Mouse (Mus musculus) monocyte, adult 5-6 weeks (primary cell): Measurements from ENCODE around the gene Zfp800. TPM values are rescaled to one million over a fixed set of nuclear protein-coding genes. Genes with fewer than 3 reads are reported as not detected.

Source experiments
- ATAC-seq: fragments of 153-309, 156-312 bp; replicated peaks from 2 replicates; pipeline ENCODE4 v1.8.0; 2017; ENCODE audit warnings: mild to moderate bottlenecking; ENCODE audit not compliant: low TSS enrichment, insufficient number of reproducible peaks, severe bottlenecking, poor library complexity, low FRiP score
- total RNA-seq: library from RNA; stranded (forward); fragments of 200-1000, 200-491, 200-594 nt; gene quantifications from 3 replicates; pipeline ENCODE4 v1.2.3, GENCODE M21; 2017

Gene Zfp800
- total RNA-seq, result 56.7 to 59.9 TPM (median 59.8 TPM) in 3 replicates

DNA sequence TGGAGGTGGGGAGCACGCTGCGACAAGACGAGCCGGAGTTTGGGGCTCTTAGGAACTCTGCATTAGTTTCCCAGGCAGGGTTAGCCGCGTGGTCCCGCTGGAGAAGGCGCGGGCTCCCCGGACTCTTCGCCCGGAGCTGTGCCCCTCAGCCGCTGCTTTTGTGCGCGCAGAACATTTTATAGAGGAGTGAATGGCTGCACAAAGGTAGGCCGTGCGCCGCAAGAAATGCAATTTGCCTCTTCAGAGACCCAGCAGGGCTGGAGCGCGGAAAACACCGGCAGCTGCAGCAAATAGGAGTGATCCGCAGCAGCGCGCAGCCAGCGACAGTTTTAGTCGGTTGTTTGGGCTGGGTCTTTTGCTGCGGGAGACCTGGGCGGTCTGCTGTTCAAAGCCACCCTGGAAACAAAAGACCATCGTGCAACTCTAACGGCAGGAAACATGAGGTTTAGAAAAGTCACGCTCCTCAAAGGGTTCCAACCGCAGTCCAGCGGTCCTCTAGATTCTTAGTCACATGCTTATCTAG lies at the start of gene Zfp800:
Gene Zfp800 (minus strand): TSS at position 325 of the 523 bp plus-strand sequence.
- no peak for ATAC-seq

DNA sequence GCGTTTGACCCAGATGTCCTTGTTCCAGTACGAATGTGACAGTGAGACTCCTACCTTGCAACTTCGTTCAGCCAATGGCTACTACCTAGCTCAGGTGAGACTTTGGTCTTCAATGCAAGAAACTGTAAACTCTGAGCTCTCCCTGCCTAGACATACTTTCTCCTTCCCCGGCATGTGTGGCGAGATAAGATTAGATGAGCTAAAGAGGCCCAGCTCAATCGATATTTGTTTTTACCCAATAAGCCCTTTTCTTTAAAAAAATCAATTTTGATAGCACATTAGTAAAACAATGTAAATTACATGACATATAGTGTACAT lies 33.7 kb upstream of the Zfp800 start:
- no peak for ATAC-seq

DNA sequence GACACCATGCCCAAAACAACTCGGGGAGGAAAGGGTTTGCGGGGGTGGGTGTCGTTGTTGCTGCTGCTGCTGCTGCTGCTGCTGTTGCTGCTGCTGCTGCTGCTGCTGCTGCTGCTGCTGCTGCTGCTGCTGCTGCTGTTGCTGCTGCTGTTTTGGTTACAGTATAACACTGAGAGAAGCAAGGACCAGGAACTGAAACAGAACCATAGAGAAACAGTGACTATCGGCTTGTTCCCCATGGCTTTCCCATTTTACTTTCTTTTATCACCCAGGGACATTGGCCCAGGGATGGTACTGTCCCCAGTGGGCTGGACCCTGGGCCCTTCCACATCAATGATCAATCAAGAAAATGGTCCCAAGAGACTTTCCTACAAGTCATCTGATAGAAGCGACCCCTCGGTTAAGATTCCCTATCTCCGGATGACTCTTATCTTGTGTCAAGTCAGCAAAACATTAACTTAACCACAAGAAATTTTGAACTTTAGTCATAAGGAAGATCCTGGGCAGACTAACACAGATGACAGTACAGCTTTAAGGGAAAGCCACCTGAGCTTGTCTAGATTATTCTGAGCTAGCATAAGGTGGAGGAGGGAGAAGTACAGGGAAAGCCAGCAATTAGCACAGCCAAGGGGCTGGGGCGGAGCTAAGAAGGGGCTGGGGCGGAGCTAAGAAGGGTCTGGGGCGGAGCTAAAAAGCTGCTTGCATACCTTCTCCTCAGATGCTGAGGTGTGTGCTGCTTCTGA lies 33.2 kb upstream of the Zfp800 start:
- no peak for ATAC-seq

DNA sequence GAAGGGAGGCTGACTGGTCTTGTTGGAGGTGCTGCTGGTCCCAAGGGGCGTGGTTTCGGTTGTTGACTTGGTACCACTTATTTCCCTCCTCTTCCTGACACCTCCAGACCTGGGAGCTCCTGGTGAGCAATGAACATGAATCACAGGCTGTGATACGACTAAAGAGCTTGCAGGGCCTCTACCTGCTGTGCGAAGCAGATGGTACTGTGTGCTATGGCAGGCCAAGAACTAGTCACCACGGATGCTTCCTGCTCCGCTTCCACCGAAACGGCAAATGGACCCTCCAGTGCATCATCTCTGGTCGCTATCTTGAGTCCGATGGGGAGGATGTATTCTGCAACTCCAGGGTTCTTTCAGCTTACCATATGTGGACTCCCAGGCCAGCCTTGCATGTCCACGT lies 32.1 kb upstream of the Zfp800 start:
- ATAC-seq, result no peak

DNA sequence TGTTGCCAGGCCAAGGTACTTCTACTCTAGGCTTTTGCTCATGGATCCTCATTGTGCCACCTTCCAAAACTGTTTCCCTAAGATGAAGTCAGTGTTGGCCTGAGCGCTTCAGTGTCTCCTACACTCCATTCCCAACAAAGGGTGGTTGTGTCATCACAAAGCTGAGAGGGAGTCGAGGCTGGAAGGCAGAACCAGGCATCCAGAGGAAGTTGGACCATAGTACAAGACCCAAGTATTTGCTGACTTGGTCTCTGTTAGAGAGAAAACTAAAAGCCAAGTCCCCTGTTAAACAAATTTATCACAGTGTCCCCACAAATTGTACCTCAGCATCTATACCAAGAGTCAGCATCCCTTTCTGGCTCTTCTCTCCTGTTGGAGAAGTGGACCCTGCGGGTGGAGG lies 30.5 kb upstream of the Zfp800 start, which contains the start of gene Gcc1:
Gene Gcc1 (minus strand): TSS at position 101 of the 400 bp plus-strand sequence.
- no peak for ATAC-seq

DNA sequence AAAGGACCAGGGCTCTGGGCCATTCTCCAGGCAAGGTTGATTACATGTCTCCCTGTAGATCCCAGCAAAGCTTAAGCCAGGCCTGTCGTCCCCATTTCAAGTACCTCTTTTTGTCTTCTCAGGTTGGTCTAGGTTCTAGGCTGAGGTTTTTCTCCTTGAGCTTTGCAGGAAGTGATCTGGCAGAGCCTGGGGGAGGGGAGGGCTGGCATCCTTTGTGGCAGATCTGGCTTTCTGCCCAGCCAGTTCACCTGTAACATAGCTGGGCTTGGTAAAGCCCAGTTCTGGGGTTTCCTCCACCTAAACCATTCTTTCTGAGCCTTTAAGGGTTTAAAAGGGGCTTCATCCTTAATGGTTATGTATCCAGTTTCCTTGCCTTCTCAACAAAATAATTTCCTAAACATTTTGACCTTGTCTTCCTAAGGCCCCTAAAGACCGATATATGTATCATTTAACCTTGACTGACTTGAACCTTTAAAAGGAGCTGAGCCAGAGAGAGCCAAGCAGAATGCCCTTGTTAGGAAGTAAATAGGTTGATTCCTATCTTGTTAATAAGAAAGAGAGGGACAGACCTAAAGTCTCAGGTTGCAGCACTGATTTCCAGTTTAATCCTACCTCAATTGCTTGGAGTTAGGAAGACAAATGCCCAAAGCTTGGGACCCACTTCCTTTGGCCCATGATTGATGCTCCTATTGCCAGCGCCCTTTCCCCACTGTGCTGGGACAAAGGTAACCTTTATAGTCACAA lies 29.5 kb upstream of the Zfp800 start, which contains the start of gene Fscn3:
Gene Fscn3 (plus strand): TSS at position 694 of the 744 bp plus-strand sequence.
- ATAC-seq, result no peak

DNA sequence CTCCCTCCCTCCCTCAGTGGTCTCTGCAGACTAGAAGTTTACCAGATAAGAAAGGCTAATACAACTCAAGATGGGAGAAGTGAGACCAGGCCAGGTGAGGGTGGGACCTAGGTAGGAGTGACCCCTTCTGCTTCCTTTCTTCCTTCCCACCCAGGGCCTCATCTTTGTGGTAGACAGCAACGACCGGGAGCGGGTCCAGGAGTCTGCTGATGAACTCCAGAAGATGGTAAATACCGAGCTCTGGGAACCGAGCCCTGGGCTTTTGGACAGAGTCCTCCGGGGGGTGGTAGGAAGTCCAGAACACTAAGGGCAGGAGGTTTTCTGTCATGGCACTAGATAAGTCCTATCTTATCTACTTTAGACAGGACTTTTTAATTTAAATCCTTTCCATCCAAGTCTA lies 27.2 kb upstream of the Zfp800 start:
- no peak for ATAC-seq

DNA sequence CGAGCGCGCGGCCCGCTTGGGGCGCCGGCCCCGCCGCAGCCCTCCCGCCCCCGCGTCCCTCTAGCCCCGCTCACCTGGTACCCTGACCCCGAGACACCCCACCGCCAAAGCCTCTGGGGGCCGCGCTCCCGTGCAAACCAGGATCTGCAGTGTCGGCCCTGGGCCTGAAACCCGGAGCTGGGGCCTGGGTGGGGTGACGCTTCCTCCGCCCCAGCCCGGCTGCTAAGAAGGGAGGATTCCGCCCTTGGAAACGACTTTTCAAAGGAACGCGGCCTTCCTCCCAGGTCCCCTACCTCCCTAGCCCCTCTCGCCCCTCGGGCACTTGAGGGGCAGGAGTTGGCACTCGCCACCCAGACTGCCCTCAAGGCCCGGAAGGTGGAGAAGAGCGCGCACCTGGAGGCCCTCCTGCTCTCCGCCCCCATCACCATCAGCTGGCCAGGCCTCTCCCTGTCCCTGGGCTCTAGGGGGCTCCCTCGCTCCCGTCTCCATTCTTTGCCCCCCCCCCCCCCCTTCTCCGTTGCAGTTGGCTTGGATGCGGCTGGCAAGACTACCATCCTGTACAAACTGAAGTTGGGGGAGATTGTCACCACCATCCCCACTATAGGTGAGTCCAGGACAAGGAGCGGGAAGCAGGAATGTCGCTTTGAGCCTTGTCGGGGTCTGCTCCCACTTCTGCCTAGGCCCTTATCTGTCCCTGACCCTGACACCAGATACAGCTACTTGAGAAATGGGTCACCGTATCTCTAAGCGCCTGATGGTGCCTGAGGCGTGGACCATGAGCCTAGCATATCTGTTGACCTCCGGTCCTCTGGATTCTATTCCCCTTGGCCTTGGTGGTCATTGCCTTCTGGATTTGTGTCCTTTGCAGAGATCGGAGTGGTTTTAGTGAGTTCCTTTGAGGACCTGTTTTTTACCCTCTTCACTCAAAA lies 26.2 kb upstream of the Zfp800 start:
- no peak for ATAC-seq

DNA sequence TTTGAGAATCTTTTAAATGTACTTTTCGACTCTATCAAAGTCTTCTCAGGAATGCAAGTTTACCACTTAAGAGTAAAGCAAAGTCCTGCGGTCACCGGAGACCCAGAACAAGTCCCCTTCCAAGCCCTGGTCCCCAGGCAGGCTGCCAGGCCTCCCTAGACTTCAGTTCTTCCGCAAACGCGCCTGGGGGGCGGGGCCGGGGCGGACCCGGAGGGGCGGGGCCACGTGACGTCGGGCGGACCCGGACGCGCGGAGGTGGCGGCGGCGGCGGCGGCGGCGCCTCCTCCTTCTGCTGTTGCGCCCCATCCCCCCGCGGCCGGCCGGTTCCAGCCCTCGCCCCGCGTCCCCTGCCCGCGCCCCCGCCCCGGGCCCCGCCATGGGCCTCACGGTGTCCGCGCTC lies 25.5 kb upstream of the Zfp800 start, which contains the start of gene Arf5:
Gene Arf5 (plus strand): TSS at position 248 of the 400 bp plus-strand sequence.
- ATAC-seq, result 0 out of 2 replicates have a peak, but pooled peaks have one; percentile 16

DNA sequence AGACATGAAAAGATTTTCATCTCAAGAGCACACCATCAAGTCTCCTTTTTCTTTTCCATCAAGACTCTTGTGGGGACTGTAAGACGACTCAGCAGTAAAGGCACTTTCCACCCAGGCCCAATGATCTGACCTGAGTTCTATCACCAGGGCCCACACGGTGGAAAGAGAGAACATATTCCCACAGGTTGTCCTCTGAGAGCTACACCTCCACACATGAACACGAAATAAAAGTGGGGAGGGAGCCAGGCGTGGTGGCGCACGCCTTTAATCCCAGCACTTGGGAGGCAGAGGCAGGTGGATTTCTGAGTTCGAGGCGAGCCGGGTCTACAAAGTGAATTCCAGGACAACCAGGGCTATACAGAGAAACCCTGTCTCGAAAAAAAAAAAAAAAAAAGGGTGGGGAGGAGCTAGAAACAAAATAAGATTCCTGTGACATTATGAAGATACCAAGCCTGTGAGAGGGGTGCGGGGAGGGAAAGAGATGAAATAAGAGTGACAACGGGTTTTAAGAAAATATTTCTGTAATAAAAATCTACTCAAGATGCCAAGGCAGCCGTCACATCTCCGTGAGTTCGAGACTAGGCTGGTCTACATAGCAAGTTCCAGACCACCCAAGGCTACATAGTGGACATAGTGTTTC lies 25.0 kb upstream of the Zfp800 start:
- ATAC-seq, result no peak

DNA sequence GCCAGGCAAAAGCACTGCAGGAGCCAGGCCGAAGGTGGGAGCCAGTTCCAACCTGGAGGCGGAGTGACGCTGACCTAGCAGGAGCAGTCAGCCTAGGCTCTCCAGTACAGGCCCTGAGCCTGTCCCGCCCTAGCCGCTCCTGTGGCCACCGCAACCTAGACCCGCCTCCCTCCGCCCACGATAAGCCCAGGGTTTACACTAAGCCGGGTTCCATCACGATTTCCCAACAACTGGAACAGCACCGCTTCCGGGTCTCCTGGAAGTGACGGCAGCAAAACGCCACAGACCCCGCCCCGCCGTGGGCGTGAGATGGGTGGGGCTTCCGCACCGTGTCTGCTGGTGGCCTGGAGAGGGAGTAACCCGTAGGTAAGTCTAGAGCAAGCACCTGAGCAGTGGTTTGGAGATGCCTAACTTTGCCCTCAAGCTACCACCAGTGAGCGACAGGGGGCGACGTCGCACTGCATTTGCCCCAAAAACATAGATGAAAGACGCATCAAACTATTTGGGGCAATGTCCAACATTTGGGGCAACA lies 23.7 kb upstream of the Zfp800 start:
- peak; percentile 89 for ATAC-seq

DNA sequence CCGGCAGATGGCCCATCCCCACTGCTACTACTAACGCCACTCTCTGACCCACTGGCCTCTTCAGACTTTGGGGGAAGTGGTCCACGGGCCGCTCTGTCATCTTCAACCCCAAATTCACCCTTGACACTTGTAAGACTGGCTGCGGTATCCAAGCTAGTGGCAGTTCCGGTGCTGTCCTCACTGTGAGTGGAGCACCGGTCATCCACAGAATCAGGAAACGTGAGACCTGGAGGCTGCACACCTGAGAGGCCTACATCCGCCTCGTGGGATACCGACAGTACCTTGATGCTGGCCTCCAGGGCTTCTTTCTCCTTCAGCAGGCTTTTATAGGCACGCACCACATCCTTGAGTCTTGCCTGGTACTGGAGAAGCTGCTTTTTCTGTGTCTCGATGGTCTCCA lies 23.1 kb upstream of the Zfp800 start:
- ATAC-seq, result no peak

DNA sequence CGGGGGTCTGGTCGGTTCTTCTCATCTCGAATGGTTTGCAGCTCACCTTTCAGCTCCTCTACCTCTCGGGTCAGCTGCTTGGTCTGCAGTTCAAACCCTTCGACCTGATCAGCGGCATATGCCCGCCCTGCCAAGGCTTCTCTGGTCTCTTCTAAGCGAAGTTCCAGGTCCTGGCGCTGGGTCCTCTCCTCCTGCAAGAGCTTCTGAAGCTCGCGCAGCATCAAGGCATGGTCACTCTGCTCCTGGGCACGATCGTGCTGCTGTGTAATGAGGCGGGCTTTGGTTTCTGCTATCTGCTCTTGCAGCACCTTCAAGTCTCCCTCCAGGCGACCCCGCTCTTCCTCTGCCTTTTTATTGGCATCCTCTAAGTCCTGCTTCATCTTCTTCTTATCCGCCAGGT lies 22.6 kb upstream of the Zfp800 start:
- no peak for ATAC-seq

DNA sequence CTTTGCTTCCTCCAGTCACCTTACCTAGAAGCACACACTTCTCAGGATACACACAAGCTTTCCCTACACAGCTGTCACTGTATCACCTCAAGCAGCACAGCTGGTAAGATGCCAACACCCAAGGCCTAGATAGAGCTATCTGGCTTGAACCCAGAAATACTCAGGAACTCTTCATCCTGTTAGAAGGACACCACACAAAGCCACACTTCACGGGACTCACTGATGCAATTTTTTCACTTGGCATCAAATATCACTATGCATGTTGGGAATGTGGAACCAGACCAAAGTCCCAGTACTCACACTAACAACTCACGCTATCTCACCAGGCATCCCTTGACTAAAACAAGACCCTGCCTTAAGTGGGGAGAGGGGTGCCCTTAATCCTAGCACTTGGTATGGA lies 21.9 kb upstream of the Zfp800 start:
- ATAC-seq, result no peak

DNA sequence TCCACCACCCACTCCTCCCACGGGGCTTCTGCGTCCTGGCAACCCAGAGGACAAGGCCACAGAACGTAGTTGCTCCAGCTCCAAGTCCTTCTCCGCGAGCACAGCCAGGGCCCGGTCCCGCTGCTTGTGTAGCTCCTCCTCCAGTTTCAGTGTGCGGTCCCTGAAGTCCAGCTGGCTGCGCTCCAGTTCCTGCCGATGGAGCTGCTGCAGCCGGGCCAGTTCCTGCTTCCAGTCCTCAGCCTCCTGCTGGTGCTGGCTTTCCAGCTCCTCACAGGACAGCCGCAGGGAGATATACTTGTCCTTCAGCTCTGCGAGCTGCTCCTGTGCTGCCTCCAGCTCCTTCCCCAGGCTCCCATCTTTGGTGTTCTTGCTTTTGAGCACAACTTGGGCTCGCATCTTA lies 20.6 kb upstream of the Zfp800 start:
- no peak for ATAC-seq

DNA sequence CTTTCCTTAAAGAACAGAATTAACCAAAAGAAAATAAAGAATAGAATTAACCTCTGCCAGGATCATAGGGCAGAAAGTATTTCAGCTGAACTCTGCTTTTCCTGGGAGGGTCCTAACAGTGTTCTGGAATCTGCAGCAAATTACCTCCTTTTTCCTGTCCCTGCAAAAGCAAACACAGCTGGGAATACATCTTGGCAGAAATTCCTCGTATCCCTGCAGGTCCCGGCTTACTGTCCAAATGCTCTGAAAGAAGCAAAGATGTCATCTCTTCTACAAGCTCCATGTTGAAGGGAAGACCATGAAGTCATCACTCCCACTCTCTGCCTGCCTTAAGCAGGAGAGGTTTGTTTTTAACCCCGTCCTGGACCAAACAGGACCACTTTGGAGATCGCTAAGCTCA lies 19.2 kb upstream of the Zfp800 start:
- no peak for ATAC-seq

DNA sequence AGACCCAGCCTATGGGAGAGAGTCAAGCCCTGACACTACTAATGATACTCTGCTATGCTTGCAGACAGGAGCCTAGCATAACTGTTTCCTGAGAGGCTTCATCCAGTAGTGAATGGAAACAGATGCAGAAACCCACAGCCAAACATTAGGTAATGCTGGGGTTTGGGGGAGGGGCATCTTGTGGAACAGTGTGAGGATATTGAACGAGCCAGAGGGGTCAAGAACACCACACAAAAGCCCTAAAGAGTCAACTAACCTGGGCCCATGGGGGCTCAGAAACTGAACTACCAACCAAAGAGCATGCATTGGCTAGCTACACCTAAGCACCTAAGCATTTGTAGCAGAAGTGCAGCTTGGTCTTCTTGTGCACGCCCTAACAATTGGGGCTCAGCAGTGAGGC lies 13.4 kb upstream of the Zfp800 start:
- ATAC-seq, result no peak

DNA sequence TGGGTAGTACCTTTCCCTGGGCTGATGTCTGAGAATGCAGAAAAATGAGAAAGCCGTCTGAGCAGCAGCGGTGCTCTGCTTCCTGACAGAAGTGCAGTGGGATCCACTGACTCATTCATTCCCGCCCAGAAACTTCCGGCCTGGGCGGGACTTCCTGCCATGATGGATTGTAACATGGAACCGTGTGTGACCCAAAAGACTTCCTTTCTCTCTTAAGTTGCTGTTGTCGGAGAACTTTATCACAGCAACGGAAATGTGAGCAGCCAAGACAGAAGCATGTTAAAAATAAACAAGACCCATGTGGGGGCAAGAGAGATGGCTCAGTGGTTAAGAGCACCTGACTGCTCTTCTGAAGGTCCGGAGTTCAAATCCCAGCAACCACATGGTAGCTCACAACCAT lies 12.2 kb upstream of the Zfp800 start:
- ATAC-seq, result peak; percentile 53; the same call in 1 of the 2 replicates
